Mouse (Mus musculus): Measurements from ENCODE around the gene Rbbp8nl. TPM values are rescaled to one million over a fixed set of nuclear protein-coding genes. Genes with fewer than 3 reads are reported as not detected.

Rbbp8nl gene
- polyA plus RNA-seq, 1 experiment: not detected

DNA sequence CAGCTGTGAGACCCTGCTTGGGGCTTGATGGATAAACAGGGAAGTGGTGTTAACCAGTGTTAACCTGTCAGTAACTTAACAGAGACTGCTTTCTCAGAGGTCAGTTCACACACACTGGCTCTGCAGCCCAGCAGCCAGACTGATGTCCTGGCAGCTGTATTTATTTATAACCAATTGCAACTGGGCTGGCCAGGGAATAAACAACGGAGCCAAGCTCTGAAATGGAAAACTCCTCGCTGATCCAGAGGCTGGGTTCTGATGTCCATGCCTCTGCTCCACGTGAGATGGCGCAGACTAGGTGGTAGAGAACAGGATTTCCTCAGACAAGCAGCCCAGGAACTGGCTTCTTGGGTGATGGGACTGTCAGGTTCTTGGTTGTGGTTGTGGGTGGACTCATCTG is 2.3 kb upstream of the Rbbp8nl start:
- Histone ChIP-seq H3K27me3 (ENCODE audit: control insufficient read depth, insufficient read depth, insufficient read length) (peaks cover 74% of the 10 kb centered on the region), H3K36me3 (ENCODE audit: control insufficient read depth, insufficient read depth) (no peaks in the 10 kb centered on the region), H3K4me2 (ENCODE audit: low read depth) (no peak overlapping the region)

DNA sequence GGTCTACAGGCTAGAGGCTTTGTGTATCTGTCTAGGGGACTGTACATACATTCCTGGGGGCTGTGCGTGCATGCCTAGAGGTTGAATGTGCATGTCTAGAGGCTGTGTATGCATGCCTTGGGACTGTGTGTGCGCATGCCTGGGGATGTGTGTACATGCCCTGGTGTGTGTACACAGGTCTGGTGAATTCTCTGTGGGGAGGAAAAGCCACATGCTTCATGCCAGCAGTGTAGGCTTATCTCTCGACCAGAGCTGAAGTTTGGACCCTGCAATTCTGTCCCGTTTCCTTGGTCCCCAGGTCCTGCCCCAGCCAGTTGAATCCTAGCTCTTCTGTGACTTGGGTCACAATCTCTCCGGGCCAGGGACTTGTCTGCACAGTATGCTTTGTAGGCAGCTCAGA is 1.9 kb upstream of the Rbbp8nl start:
- H3ac ChIP-seq (ENCODE audit: control insufficient read depth, insufficient read length): no peak overlapping the region
- H3K79me2 ChIP-seq (ENCODE audit: control insufficient read depth, insufficient read depth): no peaks in the 10 kb centered on the region
- H3K4me2 ChIP-seq (ENCODE audit: low read depth): no peak overlapping the region
- H3K4me3 ChIP-seq: no peak overlapping the region
- no peaks in the 10 kb centered on the region for H3K36me3 ChIP-seq (ENCODE audit: control insufficient read depth, insufficient read depth)
- peaks cover 77% of the 10 kb centered on the region for H3K27me3 ChIP-seq (ENCODE audit: control insufficient read depth, insufficient read depth, insufficient read length)
- no peak for TF ChIP-seq E2F4 (IDR thresholded peaks at IDR 0.05; ENCODE audit: insufficient read depth)
- no peak for TF ChIP-seq MYOD1 (IDR thresholded peaks at IDR 0.05; ENCODE audit: control insufficient read depth in 1 of 3, insufficient read length in 2 of 3, low read depth in 2 of 3)
- TF ChIP-seq REST (IDR thresholded peaks at IDR 0.05; ENCODE audit: insufficient read depth, insufficient read length): no peak
- TF ChIP-seq TCF12 (IDR thresholded peaks at IDR 0.05; ENCODE audit: insufficient read depth, poor library complexity, severe bottlenecking): no peak
- TF ChIP-seq POLR2A (IDR thresholded peaks at IDR 0.05; ENCODE audit: insufficient read length, low read depth): no peak
- no peak for TF ChIP-seq SRF (IDR thresholded peaks at IDR 0.05; ENCODE audit: control insufficient read depth, insufficient read length, low read depth)
- TF ChIP-seq USF1 (IDR thresholded peaks at IDR 0.05; ENCODE audit: low read depth): no peak
- TF ChIP-seq POLR2AphosphoS2 (IDR thresholded peaks at IDR 0.05; ENCODE audit: insufficient read length, low read depth): no peak
- no peak for TF ChIP-seq TCF3 (IDR thresholded peaks at IDR 0.05; ENCODE audit: insufficient read length, low read depth)
- TF ChIP-seq MAX (IDR thresholded peaks at IDR 0.05; ENCODE audit: low read depth): no peak
- no peak for TF ChIP-seq MYOG (IDR thresholded peaks at IDR 0.05; ENCODE audit: control insufficient read depth in 1 of 3, insufficient read depth in 1 of 3, insufficient read length in 2 of 3, low read depth in 2 of 3)

More for the DNA sequence above, 2.3 kb upstream of the Rbbp8nl start:
- no peak for TF ChIP-seq POLR2A (IDR thresholded peaks at IDR 0.05; ENCODE audit: insufficient read length, low read depth)
- no peak for TF ChIP-seq CEBPB (IDR thresholded peaks at IDR 0.05; ENCODE audit: insufficient read depth, poor library complexity, severe bottlenecking)
- no peak for TF ChIP-seq USF1 (IDR thresholded peaks at IDR 0.05; ENCODE audit: low read depth)
- no peak for TF ChIP-seq E2F4 (IDR thresholded peaks at IDR 0.05; ENCODE audit: insufficient read depth)
- no peak for TF ChIP-seq MAX (IDR thresholded peaks at IDR 0.05; ENCODE audit: low read depth)
- no peak for TF ChIP-seq TCF3 (IDR thresholded peaks at IDR 0.05; ENCODE audit: insufficient read length, low read depth)
- TF ChIP-seq POLR2AphosphoS2 (IDR thresholded peaks at IDR 0.05; ENCODE audit: insufficient read length, low read depth): no peak
- no peak for TF ChIP-seq TCF12 (IDR thresholded peaks at IDR 0.05; ENCODE audit: insufficient read depth, poor library complexity, severe bottlenecking)
- TF ChIP-seq REST (IDR thresholded peaks at IDR 0.05; ENCODE audit: insufficient read depth, insufficient read length): no peak
- TF ChIP-seq MYOG (IDR thresholded peaks at IDR 0.05; ENCODE audit: control insufficient read depth in 1 of 3, insufficient read depth in 1 of 3, insufficient read length in 2 of 3, low read depth in 2 of 3): no peak
- no peak for TF ChIP-seq MYOD1 (IDR thresholded peaks at IDR 0.05; ENCODE audit: control insufficient read depth in 1 of 3, insufficient read length in 2 of 3, low read depth in 2 of 3)
- no peak for TF ChIP-seq SRF (IDR thresholded peaks at IDR 0.05; ENCODE audit: control insufficient read depth, insufficient read length, low read depth)
- Histone ChIP-seq H3K4me3 (no peak overlapping the region), H3ac (ENCODE audit: control insufficient read depth, insufficient read length) (no peak overlapping the region), H3K79me2 (ENCODE audit: control insufficient read depth, insufficient read depth) (no peaks in the 10 kb centered on the region)

DNA sequence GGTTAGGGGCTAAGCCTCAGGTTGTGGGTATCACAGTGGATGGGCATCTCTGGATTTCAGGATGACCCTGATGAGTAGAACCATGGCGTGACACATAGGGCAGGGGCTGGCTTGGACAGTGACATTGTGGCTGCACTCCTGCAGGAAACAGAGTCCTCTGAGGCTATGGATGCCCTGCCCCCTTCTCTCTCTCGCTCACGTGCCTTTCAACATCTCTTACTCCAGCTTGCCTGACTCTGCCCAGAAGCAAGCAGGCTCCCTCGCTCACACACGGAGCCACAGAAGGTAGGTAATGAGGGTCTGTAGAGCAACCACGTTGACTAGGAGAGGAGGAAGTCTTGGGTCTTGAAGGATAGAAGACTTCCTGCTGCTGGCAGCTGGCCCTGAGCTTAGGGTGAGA is 824 bp upstream of the Rbbp8nl start:
- Histone ChIP-seq H3K4me3 (no peak overlapping the region), H3K36me3 (ENCODE audit: control insufficient read depth, insufficient read depth) (no peaks in the 10 kb centered on the region), H3K4me2 (ENCODE audit: low read depth) (no peak overlapping the region), H3K27me3 (ENCODE audit: control insufficient read depth, insufficient read depth, insufficient read length) (peaks cover 79% of the 10 kb centered on the region), H3K79me2 (ENCODE audit: control insufficient read depth, insufficient read depth) (no peaks in the 10 kb centered on the region), H3ac (ENCODE audit: control insufficient read depth, insufficient read length) (no peak overlapping the region)
- no peak for TF ChIP-seq MYOD1 (IDR thresholded peaks at IDR 0.05; ENCODE audit: control insufficient read depth in 1 of 3, insufficient read length in 2 of 3, low read depth in 2 of 3)
- no peak for TF ChIP-seq POLR2A (IDR thresholded peaks at IDR 0.05; ENCODE audit: insufficient read length, low read depth)
- no peak for TF ChIP-seq SRF (IDR thresholded peaks at IDR 0.05; ENCODE audit: control insufficient read depth, insufficient read length, low read depth)
- TF ChIP-seq MAX (IDR thresholded peaks at IDR 0.05; ENCODE audit: low read depth): no peak
- TF ChIP-seq USF1 (IDR thresholded peaks at IDR 0.05; ENCODE audit: low read depth): no peak
- TF ChIP-seq E2F4 (IDR thresholded peaks at IDR 0.05; ENCODE audit: insufficient read depth): no peak
- no peak for TF ChIP-seq TCF12 (IDR thresholded peaks at IDR 0.05; ENCODE audit: insufficient read depth, poor library complexity, severe bottlenecking)
- no peak for TF ChIP-seq MYOG (IDR thresholded peaks at IDR 0.05; ENCODE audit: control insufficient read depth in 1 of 3, insufficient read depth in 1 of 3, insufficient read length in 2 of 3, low read depth in 2 of 3)
- TF ChIP-seq TCF3 (IDR thresholded peaks at IDR 0.05; ENCODE audit: insufficient read length, low read depth): no peak
- no peak for TF ChIP-seq CEBPB (IDR thresholded peaks at IDR 0.05; ENCODE audit: insufficient read depth, poor library complexity, severe bottlenecking)
- TF ChIP-seq POLR2AphosphoS2 (IDR thresholded peaks at IDR 0.05; ENCODE audit: insufficient read length, low read depth): no peak
- TF ChIP-seq REST (IDR thresholded peaks at IDR 0.05; ENCODE audit: insufficient read depth, insufficient read length): no peak

DNA sequence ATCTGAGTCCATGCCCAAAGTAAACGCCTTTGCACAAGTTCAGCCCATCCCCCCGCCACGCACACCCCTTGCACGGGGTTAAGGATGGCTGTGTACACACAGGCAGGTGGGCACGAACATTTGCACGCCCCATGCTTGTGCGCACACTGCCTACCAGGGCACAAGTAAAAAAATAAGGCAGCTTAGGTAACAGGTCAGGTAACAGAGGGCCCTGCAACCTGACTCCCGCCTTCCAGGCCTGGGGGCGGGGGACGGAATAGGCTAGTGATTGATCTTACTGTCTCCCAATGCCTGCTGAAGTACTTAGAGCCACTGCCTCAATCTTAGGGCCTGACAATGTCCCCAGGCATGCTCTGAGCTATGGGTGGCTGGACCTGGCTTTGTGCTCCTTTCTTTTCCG is 713 bp downstream of the Rbbp8nl start:
- no peak overlapping the region for H3K4me2 ChIP-seq (ENCODE audit: low read depth)
- H3K27me3 ChIP-seq (ENCODE audit: control insufficient read depth, insufficient read depth, insufficient read length): peaks cover 84% of the 10 kb centered on the region
- H3K4me3 ChIP-seq: no peak overlapping the region
- H3K79me2 ChIP-seq (ENCODE audit: control insufficient read depth, insufficient read depth): no peaks in the 10 kb centered on the region
- H3K36me3 ChIP-seq (ENCODE audit: control insufficient read depth, insufficient read depth): no peaks in the 10 kb centered on the region
- TF ChIP-seq USF1 (IDR thresholded peaks at IDR 0.05; ENCODE audit: low read depth) (no peak), TCF12 (IDR thresholded peaks at IDR 0.05; ENCODE audit: insufficient read depth, poor library complexity, severe bottlenecking) (no peak), CEBPB (IDR thresholded peaks at IDR 0.05; ENCODE audit: insufficient read depth, poor library complexity, severe bottlenecking) (no peak), MYOG (IDR thresholded peaks at IDR 0.05; ENCODE audit: control insufficient read depth in 1 of 3, insufficient read depth in 1 of 3, insufficient read length in 2 of 3, low read depth in 2 of 3) (no peak), MYOD1 (IDR thresholded peaks at IDR 0.05; ENCODE audit: control insufficient read depth in 1 of 3, insufficient read length in 2 of 3, low read depth in 2 of 3) (no peak), POLR2A (IDR thresholded peaks at IDR 0.05; ENCODE audit: insufficient read length, low read depth) (no peak)
- H3ac ChIP-seq (ENCODE audit: control insufficient read depth, insufficient read length): no peak overlapping the region

DNA sequence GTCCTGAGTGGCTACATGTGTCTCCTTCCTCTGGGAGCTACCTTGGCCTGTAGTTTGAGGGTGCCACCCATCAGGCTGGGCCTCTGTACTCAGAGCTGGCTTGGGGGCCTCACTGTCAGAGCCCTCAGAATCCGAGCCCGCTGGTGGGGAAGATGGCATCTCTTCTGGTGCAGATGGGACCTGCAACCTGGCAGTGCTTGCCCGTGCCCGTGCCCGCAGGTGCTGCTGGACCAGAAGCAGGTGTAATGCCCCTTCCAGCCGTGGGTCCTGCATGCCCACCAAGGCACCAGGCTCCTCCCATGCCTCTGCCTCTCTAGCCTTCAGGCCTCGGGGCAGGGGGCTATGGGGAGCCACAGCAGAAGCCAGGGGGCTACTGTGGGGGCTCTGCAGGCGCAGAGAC is 10.4 kb downstream of the Rbbp8nl start:
- Histone ChIP-seq H3ac (ENCODE audit: control insufficient read depth, insufficient read length) (no peak overlapping the region), H3K79me2 (ENCODE audit: control insufficient read depth, insufficient read depth) (no peaks in the 10 kb centered on the region), H3K4me2 (ENCODE audit: low read depth) (no peak overlapping the region), H3K27me3 (ENCODE audit: control insufficient read depth, insufficient read depth, insufficient read length) (peaks cover 75% of the 10 kb centered on the region), H3K36me3 (ENCODE audit: control insufficient read depth, insufficient read depth) (no peaks in the 10 kb centered on the region), H3K4me3 (no peak overlapping the region)
- TF ChIP-seq E2F4 (IDR thresholded peaks at IDR 0.05; ENCODE audit: insufficient read depth) (no peak), REST (IDR thresholded peaks at IDR 0.05; ENCODE audit: insufficient read depth, insufficient read length) (no peak), MYOD1 (IDR thresholded peaks at IDR 0.05; ENCODE audit: control insufficient read depth in 1 of 3, insufficient read length in 2 of 3, low read depth in 2 of 3) (no peak), TCF3 (IDR thresholded peaks at IDR 0.05; ENCODE audit: insufficient read length, low read depth) (no peak), USF1 (IDR thresholded peaks at IDR 0.05; ENCODE audit: low read depth) (no peak), MYOG (IDR thresholded peaks at IDR 0.05; ENCODE audit: control insufficient read depth in 1 of 3, insufficient read depth in 1 of 3, insufficient read length in 2 of 3, low read depth in 2 of 3) (no peak), MAX (IDR thresholded peaks at IDR 0.05; ENCODE audit: low read depth) (no peak), TCF12 (IDR thresholded peaks at IDR 0.05; ENCODE audit: insufficient read depth, poor library complexity, severe bottlenecking) (no peak), POLR2AphosphoS2 (IDR thresholded peaks at IDR 0.05; ENCODE audit: insufficient read length, low read depth) (no peak), CEBPB (IDR thresholded peaks at IDR 0.05; ENCODE audit: insufficient read depth, poor library complexity, severe bottlenecking) (no peak), POLR2A (IDR thresholded peaks at IDR 0.05; ENCODE audit: insufficient read length, low read depth) (no peak), SRF (IDR thresholded peaks at IDR 0.05; ENCODE audit: control insufficient read depth, insufficient read length, low read depth) (no peak)
